Mouse (Mus musculus): ENCODE data around the gene Htra3.

The Htra3 gene

GRCm38 (mm10) chr5:35693638-35694037, 14.1 kb upstream of the Htra3 start:
- no peak for DNase-seq

- peak; percentile 51 for DNase-seq
Observed at GRCm38 (mm10) chr5:35691246-35691645, 11.7 kb upstream of the Htra3 start.

GRCm38 (mm10) chr5:35690485-35691165, 11.0 kb upstream of the Htra3 start:
- DNase-seq = no peak

GRCm38 (mm10) chr5:35689374-35689773, 9.8 kb upstream of the Htra3 start:
- DNase-seq = no peak

- peak; percentile 62 for DNase-seq
Observed at GRCm38 (mm10) chr5:35688851-35689250, 9.3 kb upstream of the Htra3 start.

- peak; percentile 49 for DNase-seq
Observed at GRCm38 (mm10) chr5:35687098-35687497, 7.5 kb upstream of the Htra3 start.

GRCm38 (mm10) chr5:35686336-35686735, 6.8 kb upstream of the Htra3 start:
- no peak for DNase-seq

GRCm38 (mm10) chr5:35685079-35685478, 5.5 kb upstream of the Htra3 start:
- no peak for DNase-seq

GRCm38 (mm10) chr5:35680958-35681357, 1.4 kb upstream of the Htra3 start:
- peak; percentile 80 for DNase-seq

- DNase-seq = no peak
Observed at GRCm38 (mm10) chr5:35676964-35677363, 2.6 kb downstream of the Htra3 start.

- peak; percentile 82 for DNase-seq
Observed at GRCm38 (mm10) chr5:35674081-35674555, 5.5 kb downstream of the Htra3 start.

- DNase-seq = peak; percentile 94
Observed at GRCm38 (mm10) chr5:35673086-35673485, 6.5 kb downstream of the Htra3 start.

GRCm38 (mm10) chr5:35672581-35672980, 7.0 kb downstream of the Htra3 start:
- DNase-seq = no peak

- DNase-seq = peak; percentile 90
Observed at GRCm38 (mm10) chr5:35671474-35671891, 8.1 kb downstream of the Htra3 start.

GRCm38 (mm10) chr5:35670412-35670801, 9.2 kb downstream of the Htra3 start:
- DNase-seq = peak; percentile 77

GRCm38 (mm10) chr5:35669747-35670411, 9.7 kb downstream of the Htra3 start:
- no peak for DNase-seq

- DNase-seq = no peak
Observed at GRCm38 (mm10) chr5:35666152-35666551, 13.4 kb downstream of the Htra3 start.

GRCm38 (mm10) chr5:35662021-35662545, 17.5 kb downstream of the Htra3 start:
- DNase-seq = no peak

GRCm38 (mm10) chr5:35661210-35661609, 18.4 kb downstream of the Htra3 start:
- DNase-seq = no peak

- peak; percentile 40 for DNase-seq
Observed at GRCm38 (mm10) chr5:35659503-35659902, 20.1 kb downstream of the Htra3 start.

GRCm38 (mm10) chr5:35655753-35656485, 23.7 kb downstream of the Htra3 start:
- no peak for DNase-seq

GRCm38 (mm10) chr5:35653743-35654395, 25.7 kb downstream of the Htra3 start:
- no peak for DNase-seq

- DNase-seq = no peak
Observed at GRCm38 (mm10) chr5:35652872-35653271, 26.7 kb downstream of the Htra3 start.

Measured in lung, postnatal 10 days (tissue).